Mouse (Mus musculus): ENCODE data around the gene Sdr9c7. TPM values are rescaled to one million over a fixed set of nuclear protein-coding genes. Genes with fewer than 3 reads are reported as not detected.
A peak's percentile ranks its signal among the peaks of the same experiment; 100 is the strongest.
"Not testable (repeated sequence)": the region's sequence is repeated elsewhere in the genome, so short reads cannot be mapped to it uniquely, and the experiment has no call there.

The Sdr9c7 gene
- total RNA-seq, 2 experiments from 2014 or later: not detected

- no peak for DNase-seq
These were observed 9.2 kb downstream of the Sdr9c7 start for GRCm38 (mm10) chr10:127907386-127907951.

GRCm38 (mm10) chr10:127915578-127915977 is 17.3 kb downstream of the Sdr9c7 start:
- no peak for DNase-seq

GRCm38 (mm10) chr10:127917183-127917582 is 18.9 kb downstream of the Sdr9c7 start:
- not testable (repeated sequence) for DNase-seq

- no peak for DNase-seq
These were observed 19.3 kb downstream of the Sdr9c7 start for GRCm38 (mm10) chr10:127917651-127918050.

GRCm38 (mm10) chr10:127922241-127922640 is 23.9 kb downstream of the Sdr9c7 start:
- DNase-seq: no peak

- DNase-seq: no peak
These were observed 24.7 kb downstream of the Sdr9c7 start for GRCm38 (mm10) chr10:127923024-127923423.

GRCm38 (mm10) chr10:127924597-127925378 is 26.5 kb downstream of the Sdr9c7 start:
- no peak for DNase-seq

GRCm38 (mm10) chr10:127927737-127928136 is 29.4 kb downstream of the Sdr9c7 start:
- DNase-seq: no peak

- peak; percentile 33 to 44 for DNase-seq
These were observed 34.1 kb downstream of the Sdr9c7 start for GRCm38 (mm10) chr10:127932290-127932926.

GRCm38 (mm10) chr10:127936271-127936670 is 38.0 kb downstream of the Sdr9c7 start:
- no peak for DNase-seq

- peak in 1 of 2 experiments; percentile 39 for DNase-seq
These were observed 38.6 kb downstream of the Sdr9c7 start for GRCm38 (mm10) chr10:127936747-127937409.

GRCm38 (mm10) chr10:127937428-127938010 is 39.2 kb downstream of the Sdr9c7 start:
- DNase-seq: peak; percentile 62 to 89

- not testable (repeated sequence) for DNase-seq
These were observed 41.3 kb downstream of the Sdr9c7 start for GRCm38 (mm10) chr10:127939667-127940066.

GRCm38 (mm10) chr10:127945432-127946064 is 47.2 kb downstream of the Sdr9c7 start:
- peak; percentile 34 to 58 for DNase-seq

GRCm38 (mm10) chr10:127949596-127950130 is 51.3 kb downstream of the Sdr9c7 start:
- DNase-seq: no peak

- DNase-seq: no peak
These were observed 53.1 kb downstream of the Sdr9c7 start for GRCm38 (mm10) chr10:127951390-127951789.

GRCm38 (mm10) chr10:127951821-127952220 is 53.5 kb downstream of the Sdr9c7 start:
- DNase-seq: peak in 1 of 2 experiments; percentile 36

GRCm38 (mm10) chr10:127955034-127955433 is 56.7 kb downstream of the Sdr9c7 start:
- no peak for DNase-seq

GRCm38 (mm10) chr10:127956168-127956816 is 58.0 kb downstream of the Sdr9c7 start:
- peak; percentile 60 to 91 for DNase-seq

GRCm38 (mm10) chr10:127959161-127959679 is 60.9 kb downstream of the Sdr9c7 start:
- DNase-seq: no peak
